Mouse (Mus musculus): ENCODE results near the gene Speg. TPM values are rescaled to one million over a fixed set of nuclear protein-coding genes. Genes with fewer than 3 reads are reported as not detected.

The Speg gene
- polyA plus RNA-seq, 1 experiment from 2014 or later: 21.3 TPM

DNA sequence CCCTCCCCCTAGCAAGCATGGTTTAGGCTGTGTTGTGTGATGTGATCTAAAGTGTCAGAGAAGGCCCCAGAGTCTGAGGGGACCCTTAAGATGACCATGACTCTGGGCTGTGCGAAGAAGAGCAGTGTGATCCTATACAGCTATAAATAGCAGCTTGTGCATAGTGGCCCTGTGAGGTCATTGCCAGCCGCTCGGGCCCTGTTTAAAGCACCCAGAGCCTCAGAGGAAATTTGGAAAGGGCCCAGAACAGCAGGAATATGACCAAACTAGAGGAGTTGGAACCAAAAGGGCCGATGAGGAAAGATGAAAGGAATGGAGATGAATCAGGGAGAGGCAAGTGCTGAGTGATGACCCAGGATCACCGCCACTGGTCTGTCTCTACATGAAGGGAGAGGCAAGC, 27.8 kb upstream of the Speg start:
- no peaks in the 10 kb centered on the region for H3K9me3 ChIP-seq
- no peak overlapping the region for H3K27ac ChIP-seq
- no peak overlapping the region for H3K4me3 ChIP-seq
- peaks cover 11% of the 10 kb centered on the region for H3K4me1 ChIP-seq
- WGBS: 83% methylated on average over 5 of the region's 5 CpGs
- no peak for ATAC-seq (replicated peaks)
- no peak overlapping the region for H3K9ac ChIP-seq
- no peaks in the 10 kb centered on the region for H3K36me3 ChIP-seq (replicated peaks)
- H3K4me2 ChIP-seq: no peak overlapping the region
- no peaks in the 10 kb centered on the region for H3K27me3 ChIP-seq (replicated peaks)

DNA sequence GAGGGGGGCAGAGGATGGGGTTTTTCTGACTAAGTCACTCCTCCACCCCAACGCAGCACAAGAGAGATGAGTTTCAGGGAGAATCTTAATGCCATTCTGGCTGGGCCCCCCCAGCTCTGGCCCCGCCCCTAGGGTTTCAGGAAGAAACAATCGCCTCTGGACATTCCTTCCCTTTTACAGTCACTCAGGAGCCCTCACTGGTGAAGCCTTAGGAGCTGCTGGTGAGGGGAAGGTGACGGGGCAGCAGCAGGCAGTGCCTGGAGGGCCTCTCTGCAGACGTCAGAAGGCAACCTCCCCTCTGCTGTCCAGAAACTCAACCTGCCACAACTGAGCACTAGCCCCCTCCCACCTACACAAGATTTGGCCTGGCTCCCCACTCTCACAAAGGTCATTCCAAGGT, 25.8 kb upstream of the Speg start:
- Histone ChIP-seq H3K4me1 (peaks cover 7% of the 10 kb centered on the region), H3K4me2 (no peak overlapping the region), H3K36me3 (replicated peaks) (no peaks in the 10 kb centered on the region), H3K4me3 (no peak overlapping the region), H3K27me3 (replicated peaks) (no peaks in the 10 kb centered on the region), H3K9me3 (no peaks in the 10 kb centered on the region), H3K9ac (no peak overlapping the region), H3K27ac (no peak overlapping the region)
- ATAC-seq (replicated peaks): no peak
- 40% methylated on average over 5 of the region's 5 CpGs for WGBS

DNA sequence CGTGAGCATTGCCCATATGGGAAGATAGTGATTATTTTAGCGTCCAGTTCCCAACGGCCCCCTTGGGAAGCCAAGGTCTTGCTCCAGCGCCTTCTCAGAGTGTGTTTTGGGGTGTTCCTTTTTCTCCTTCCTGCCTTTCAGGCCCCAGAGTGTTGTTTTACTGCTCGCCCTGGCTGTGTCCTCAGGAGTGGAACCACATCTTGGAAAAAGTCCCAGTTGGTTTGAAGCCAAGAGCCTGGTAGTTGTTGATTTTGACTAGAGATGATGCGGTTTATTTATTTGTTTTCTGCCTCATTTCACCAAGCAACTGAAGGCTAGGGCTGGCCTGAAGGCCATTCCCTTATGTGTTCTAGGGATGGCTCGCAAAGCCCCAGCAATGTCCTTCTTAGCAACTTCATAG, 17.8 kb upstream of the Speg start:
- 79% methylated on average over 7 of the region's 7 CpGs for WGBS
- Histone ChIP-seq H3K4me2 (no peak overlapping the region), H3K9me3 (no peaks in the 10 kb centered on the region), H3K4me1 (peaks cover 9% of the 10 kb centered on the region), H3K9ac (no peak overlapping the region), H3K4me3 (no peak overlapping the region), H3K36me3 (replicated peaks) (no peaks in the 10 kb centered on the region), H3K27me3 (replicated peaks) (peaks cover 38% of the 10 kb centered on the region), H3K27ac (no peak overlapping the region)
- ATAC-seq (replicated peaks): no peak

DNA sequence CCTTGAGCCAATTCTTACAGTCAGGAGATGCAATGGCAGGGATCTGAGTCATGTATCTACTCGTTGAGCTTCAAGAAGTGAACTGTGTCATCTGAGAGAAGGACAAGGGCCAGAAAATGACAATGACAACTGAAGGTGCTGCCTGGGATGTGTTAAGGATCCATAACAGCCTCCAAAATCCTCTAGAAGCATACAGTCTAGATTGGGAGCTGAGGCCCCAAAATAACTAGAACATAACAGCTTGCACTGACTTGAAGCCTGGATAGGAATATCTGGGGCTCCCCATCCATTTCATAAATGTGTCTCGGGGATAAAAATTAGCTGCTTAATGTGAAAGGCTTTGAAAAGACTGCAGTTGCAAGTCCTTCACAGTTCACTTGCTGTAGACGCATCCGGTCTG, 17.1 kb upstream of the Speg start:
- Histone ChIP-seq H3K4me3 (no peak overlapping the region), H3K27ac (no peak overlapping the region), H3K4me2 (no peak overlapping the region), H3K36me3 (replicated peaks) (no peaks in the 10 kb centered on the region), H3K27me3 (replicated peaks) (peaks cover 38% of the 10 kb centered on the region), H3K9me3 (no peaks in the 10 kb centered on the region), H3K9ac (no peak overlapping the region), H3K4me1 (peaks cover 9% of the 10 kb centered on the region)
- ATAC-seq (replicated peaks): no peak
- 92% methylated on average over 4 of the region's 4 CpGs for WGBS

DNA sequence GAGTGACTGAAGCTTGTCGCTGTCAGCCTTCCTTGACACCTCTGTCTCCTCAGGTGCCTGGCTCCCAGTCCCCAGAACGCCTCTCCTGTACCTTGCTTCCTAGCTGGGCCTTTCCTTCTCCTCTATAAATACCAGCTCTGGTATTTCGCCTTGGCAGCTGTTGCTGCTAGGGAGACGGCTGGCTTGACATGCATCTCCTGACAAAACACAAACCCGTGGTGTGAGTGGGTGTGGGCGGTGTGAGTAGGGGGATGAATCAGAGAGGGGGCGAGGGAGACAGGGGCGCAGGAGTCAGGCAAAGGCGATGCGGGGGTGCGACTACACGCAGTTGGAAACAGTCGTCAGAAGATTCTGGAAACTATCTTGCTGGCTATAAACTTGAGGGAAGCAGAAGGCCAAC, 15.8 kb upstream of the Speg start:
- Histone ChIP-seq H3K27ac (no peak overlapping the region), H3K27me3 (replicated peaks) (peaks cover 38% of the 10 kb centered on the region), H3K36me3 (replicated peaks) (no peaks in the 10 kb centered on the region), H3K4me1 (peaks cover 9% of the 10 kb centered on the region), H3K4me2 (no peak overlapping the region), H3K9ac (no peak overlapping the region), H3K9me3 (no peaks in the 10 kb centered on the region), H3K4me3 (no peak overlapping the region)
- WGBS: 73% methylated on average over 13 of the region's 13 CpGs
- ATAC-seq (replicated peaks): no peak

DNA sequence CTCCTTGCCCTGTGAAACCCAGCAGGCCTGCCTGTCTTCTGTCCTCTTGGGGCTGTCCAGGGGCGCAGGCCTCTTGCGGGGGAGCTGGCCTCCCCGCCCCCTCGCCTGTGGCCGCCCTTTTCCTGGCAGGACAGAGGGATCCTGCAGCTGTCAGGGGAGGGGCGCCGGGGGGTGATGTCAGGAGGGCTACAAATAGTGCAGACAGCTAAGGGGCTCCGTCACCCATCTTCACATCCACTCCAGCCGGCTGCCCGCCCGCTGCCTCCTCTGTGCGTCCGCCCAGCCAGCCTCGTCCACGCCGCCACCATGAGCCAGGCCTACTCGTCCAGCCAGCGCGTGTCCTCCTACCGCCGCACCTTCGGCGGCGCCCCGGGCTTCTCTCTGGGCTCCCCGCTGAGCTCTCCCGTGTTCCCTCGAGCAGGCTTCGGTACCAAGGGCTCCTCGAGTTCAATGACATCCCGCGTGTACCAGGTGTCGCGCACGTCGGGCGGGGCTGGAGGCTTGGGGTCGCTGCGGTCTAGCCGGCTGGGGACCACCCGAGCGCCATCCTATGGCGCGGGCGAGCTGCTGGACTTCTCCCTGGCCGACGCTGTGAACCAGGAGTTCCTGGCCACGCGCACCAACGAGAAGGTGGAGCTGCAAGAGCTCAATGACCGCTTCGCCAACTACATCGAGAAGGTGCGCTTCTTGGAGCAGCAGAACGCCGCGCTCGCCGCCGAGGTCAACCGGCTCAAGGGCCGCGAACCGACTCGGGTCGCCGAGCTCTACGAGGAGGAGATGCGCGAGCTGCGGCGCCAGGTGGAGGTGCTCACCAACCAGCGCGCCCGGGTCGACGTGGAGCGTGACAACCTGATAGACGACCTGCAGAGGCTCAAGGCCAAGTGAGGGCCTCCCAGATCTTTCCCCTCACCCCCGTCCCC, 14.7 kb upstream of the Speg start, which contains the start of gene Des:
TSS of gene Des (plus strand) at position 218 of the 920 bp plus-strand sequence.
- Histone ChIP-seq H3K9ac (no peak within 1 kb of the TSS), H3K27me3 (replicated peaks) (peaks cover 38% of the 10 kb centered on the region), H3K9me3 (no peaks in the 10 kb centered on the region), H3K4me3 (peak within 1 kb of the TSS; percentile 24), H3K4me1 (peaks cover 9% of the 10 kb centered on the region), H3K4me2 (peak within 1 kb of the TSS; percentile 48), H3K36me3 (replicated peaks) (no peaks in the 10 kb centered on the region), H3K27ac (no peak within 1 kb of the TSS)
- 2% methylated on average over 80 of the region's 80 CpGs for WGBS
- ATAC-seq (replicated peaks): no peak

DNA sequence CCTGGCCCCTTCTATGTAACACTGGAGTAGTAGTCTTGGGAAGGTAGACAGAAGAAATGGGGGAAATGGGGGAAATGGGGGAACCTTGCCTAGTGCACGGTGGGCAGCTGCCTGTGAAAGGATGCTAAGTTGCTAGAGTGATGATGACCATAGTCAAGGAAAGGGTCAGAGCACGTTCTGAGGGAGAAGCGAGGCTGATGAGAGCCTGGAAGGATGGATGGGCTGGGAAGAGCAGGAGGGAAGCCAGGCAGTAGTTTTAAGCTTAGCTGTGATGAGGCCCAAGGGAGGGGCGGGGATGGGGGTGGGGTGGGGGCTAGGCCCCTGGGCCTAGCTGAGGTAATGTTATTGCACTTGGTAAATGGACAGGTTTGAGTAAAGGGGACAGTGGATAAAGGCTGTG, 14.0 kb upstream of the Speg start:
- Histone ChIP-seq H3K4me1 (peaks cover 9% of the 10 kb centered on the region), H3K4me2 (no peak overlapping the region), H3K27me3 (replicated peaks) (peaks cover 38% of the 10 kb centered on the region), H3K27ac (no peak overlapping the region), H3K36me3 (replicated peaks) (no peaks in the 10 kb centered on the region), H3K9me3 (no peaks in the 10 kb centered on the region), H3K9ac (no peak overlapping the region), H3K4me3 (no peak overlapping the region)
- 51% methylated on average over 4 of the region's 4 CpGs for WGBS
- no peak for ATAC-seq (replicated peaks)

DNA sequence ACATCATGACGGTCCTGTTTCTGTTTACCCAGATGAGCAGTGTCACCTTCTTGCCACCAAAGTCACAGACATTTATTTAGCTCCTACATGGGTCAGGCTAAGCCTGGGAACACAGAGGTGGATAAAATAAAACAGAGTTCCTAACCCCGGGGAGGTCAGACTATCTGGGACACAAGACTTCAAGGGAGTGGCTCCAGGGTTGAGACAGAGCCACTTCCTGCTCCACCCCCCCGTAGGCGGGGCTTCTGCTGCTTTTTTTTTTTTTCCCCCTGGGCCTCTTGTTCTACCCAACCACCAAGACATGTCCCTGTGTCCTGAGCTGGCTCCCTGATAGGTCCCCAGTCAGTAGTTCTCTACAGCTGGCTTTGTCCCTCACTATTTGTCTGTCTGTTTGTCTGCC, 13.3 kb upstream of the Speg start:
- no peak overlapping the region for H3K4me3 ChIP-seq
- H3K4me2 ChIP-seq: no peak overlapping the region
- no peak overlapping the region for H3K9ac ChIP-seq
- no peak for ATAC-seq (replicated peaks)
- H3K36me3 ChIP-seq (replicated peaks): no peaks in the 10 kb centered on the region
- no peak overlapping the region for H3K27ac ChIP-seq
- peaks cover 9% of the 10 kb centered on the region for H3K4me1 ChIP-seq
- peaks cover 38% of the 10 kb centered on the region for H3K27me3 ChIP-seq (replicated peaks)
- 46% methylated on average over 4 of the region's 4 CpGs for WGBS
- no peaks in the 10 kb centered on the region for H3K9me3 ChIP-seq

DNA sequence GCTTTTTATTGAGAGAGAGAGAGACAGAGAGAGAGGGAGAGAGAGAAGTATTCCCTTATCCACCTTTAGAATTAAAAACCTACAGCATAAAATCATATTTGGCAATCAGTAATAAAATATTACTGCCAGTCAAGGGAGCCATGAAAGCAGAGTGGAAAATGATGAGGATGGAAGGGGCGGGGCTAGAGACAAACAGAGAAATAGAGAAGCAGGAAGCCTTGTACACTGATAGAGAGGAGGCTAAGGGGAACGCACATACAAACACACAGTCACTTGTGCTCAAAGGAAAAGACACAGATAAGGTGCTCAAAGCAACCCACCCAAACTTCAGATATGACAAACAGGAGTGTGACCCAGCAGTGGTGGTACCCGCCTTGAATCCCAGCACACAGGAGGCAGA, 11.2 kb upstream of the Speg start:
- Histone ChIP-seq H3K4me1 (peaks cover 9% of the 10 kb centered on the region), H3K4me2 (no peak overlapping the region), H3K9ac (no peak overlapping the region), H3K4me3 (no peak overlapping the region), H3K27me3 (replicated peaks) (peaks cover 28% of the 10 kb centered on the region), H3K36me3 (replicated peaks) (no peaks in the 10 kb centered on the region), H3K9me3 (no peaks in the 10 kb centered on the region), H3K27ac (no peak overlapping the region)
- no peak for ATAC-seq (replicated peaks)
- 87% methylated on average over 3 of the region's 3 CpGs for WGBS

DNA sequence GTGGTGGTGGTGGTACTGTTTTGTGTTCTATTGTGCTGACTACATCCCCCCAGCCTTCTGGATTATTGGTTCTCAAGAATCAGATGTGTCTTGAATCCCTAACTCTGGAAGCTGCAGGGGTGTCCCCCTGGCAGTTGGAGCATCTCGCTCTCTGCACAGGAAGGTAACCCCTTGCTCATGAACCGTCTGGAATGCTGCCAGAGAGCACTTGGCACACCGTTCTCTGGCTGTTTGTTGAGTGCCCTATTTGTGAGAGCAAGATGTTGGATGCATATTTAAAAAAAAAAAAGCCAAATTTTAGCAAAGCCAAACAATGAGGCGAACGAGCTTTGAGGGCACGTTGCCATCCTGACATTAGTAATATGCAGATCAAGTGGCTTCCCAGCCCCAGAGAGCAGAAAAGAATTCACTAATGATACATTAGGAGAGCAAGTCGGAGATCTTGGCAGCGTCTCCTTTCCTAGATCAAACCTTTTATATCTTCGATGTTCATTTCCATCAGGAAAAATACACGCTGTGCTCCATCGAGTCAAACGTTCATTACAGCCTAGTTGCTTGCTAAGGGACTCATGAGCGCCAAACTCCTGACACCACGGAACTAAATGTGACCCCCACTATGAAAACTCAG, 9.5 kb upstream of the Speg start:
- no peaks in the 10 kb centered on the region for H3K36me3 ChIP-seq (replicated peaks)
- peaks cover 11% of the 10 kb centered on the region for H3K27me3 ChIP-seq (replicated peaks)
- peaks cover 2% of the 10 kb centered on the region for H3K4me1 ChIP-seq
- H3K27ac ChIP-seq: no peak overlapping the region
- H3K4me3 ChIP-seq: no peak overlapping the region
- no peak overlapping the region for H3K9ac ChIP-seq
- H3K9me3 ChIP-seq: no peaks in the 10 kb centered on the region
- H3K4me2 ChIP-seq: no peak overlapping the region
- WGBS: 56% methylated on average over 14 of the region's 14 CpGs
- ATAC-seq (replicated peaks): no peak

DNA sequence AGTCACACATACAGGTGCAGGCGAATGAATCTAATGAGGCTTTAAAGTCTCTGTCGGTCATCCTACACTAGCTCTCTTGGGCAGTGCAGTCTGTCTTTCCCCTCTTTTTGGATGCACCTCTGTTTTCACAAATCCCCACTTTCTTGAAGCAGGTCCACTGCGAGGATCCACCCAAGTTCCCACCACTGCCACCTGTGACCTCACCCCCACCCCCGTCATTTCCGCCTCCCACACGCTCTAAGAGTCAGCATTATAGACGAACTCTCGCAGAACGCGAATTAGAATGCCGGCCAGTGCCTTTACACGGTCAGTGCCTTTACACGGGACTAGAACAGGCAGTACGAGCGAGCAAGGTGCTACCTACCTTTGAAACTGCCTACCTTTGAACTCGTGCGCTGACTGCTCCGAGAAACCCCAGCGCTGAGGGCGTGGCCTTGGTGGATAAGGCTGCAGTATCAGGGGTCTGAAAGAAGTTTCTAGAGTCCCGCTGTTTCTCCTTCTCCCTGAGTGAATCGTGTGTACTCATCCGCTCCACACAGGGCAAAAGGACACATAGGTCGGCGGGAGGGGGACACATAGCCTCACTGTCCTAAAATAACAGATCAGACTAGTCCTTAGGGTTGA, 5.6 kb upstream of the Speg start:
- 0 out of 2 replicates have a peak, but pooled peaks cover 3% of the 10 kb centered on the region for H3K27me3 ChIP-seq (replicated peaks)
- 48% methylated on average over 25 of the region's 25 CpGs for WGBS
- peaks cover 11% of the 10 kb centered on the region for H3K4me1 ChIP-seq
- H3K9ac ChIP-seq: no peak overlapping the region
- H3K4me3 ChIP-seq: no peak overlapping the region
- no peak overlapping the region for H3K27ac ChIP-seq
- H3K36me3 ChIP-seq (replicated peaks): no peaks in the 10 kb centered on the region
- ATAC-seq (replicated peaks): no peak
- no peak overlapping the region for H3K4me2 ChIP-seq
- no peaks in the 10 kb centered on the region for H3K9me3 ChIP-seq

DNA sequence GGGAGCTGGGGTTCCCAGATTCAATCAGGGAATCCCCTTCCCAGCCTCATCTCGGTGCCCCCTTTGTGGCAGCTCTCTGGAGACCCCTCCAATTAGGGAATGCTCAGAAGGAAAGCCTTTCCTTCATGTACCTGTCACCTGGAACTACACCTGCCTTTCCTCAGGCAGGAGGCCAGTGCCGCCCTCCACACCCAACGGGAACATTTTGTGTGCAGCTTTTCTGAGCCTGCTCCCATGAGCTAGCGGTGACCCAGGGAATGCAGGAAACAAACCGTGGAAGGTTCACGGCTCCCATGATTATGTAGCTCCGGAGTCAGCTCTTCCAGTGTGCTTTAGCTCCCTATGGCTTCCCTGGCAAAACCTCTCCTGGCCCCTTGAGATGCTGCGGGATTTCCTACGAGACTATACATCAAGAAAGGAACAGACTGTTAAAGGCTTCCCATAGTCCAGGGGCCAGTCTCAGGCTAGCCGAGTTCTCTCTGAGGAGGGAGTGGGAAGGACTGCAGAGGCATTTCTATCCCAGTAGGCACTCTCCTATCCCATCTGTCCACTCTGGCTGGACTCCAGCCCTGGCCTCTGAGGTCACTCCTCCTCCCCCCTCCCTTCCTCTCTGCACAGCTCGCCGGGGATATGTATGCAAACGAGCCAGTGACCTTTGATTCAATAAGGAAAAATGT, 5.0 kb upstream of the Speg start:
- Histone ChIP-seq H3K4me2 (no peak overlapping the region), H3K4me3 (no peak overlapping the region), H3K9ac (no peak overlapping the region), H3K27ac (no peak overlapping the region), H3K9me3 (no peaks in the 10 kb centered on the region), H3K36me3 (replicated peaks) (no peaks in the 10 kb centered on the region), H3K4me1 (peaks cover 16% of the 10 kb centered on the region), H3K27me3 (replicated peaks) (0 out of 2 replicates have a peak, but pooled peaks cover 4% of the 10 kb centered on the region)
- 43% methylated on average over 13 of the region's 13 CpGs for WGBS
- ATAC-seq (replicated peaks): no peak
